Mouse (Mus musculus) kidney, adult 11 months (tissue): ENCODE data around the gene Tulp2.
"Not testable (repeated sequence)": the region's sequence is repeated elsewhere in the genome, so short reads cannot be mapped to it uniquely, and the experiment has no call there.

Experiments used
- DNase-seq: peaks from one replicate; pipeline ENCODE4 v3.0.0; 2022

Gene Tulp2

DNA sequence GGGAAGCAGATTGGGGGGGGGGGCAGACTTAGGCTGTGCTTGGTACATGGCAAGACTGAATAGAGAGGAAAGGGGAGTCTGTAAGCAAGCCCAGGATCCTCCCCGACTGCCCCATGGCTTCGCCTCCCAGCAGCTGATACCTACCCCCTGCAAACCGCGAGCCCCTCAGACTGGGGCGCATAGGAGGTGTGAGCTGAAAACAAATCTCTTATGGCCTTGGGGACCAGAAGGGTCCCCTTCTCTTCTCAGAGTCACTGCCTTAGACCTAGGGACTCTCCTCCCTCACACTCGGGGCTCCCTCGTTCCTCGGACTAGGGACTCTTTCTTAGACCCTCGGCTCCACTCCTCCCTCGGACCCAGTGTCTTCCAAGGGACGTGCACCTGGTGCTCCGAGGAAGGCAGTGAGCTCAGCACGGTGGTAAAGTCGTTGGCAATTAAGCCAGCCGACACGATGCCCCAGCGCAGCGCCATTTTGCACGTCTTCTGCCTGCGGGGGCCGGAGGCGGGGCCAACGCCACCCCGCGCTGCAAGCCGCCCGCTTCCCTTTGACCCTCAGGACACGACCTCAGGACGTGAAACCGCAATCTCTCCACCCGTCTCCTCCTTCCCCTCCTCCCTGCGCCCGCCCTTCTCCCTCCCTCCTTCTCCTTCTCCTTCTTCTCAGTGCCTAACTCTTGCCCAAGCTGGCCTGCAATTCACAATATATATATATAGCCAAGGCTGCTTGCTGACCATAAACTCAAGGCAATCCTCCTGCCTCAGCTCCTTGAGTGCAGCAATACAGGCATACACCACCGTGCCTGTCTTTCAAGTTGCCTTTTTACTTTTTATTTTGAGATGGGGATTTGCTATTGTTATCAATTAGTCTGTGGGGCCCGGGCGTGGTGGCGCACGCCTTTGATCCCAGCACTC is 6.9 kb downstream of the Tulp2 start, which contains the start of gene Dhdh:
Gene Dhdh, minus strand, starts transcription at position 513 of the 912 bp plus-strand sequence.
- DNase-seq = peak; percentile 67

- DNase-seq = no peak
Observed at GRCm38 (mm10) chr7:45489578-45489977, 7.9 kb downstream of the Tulp2 start.

DNA sequence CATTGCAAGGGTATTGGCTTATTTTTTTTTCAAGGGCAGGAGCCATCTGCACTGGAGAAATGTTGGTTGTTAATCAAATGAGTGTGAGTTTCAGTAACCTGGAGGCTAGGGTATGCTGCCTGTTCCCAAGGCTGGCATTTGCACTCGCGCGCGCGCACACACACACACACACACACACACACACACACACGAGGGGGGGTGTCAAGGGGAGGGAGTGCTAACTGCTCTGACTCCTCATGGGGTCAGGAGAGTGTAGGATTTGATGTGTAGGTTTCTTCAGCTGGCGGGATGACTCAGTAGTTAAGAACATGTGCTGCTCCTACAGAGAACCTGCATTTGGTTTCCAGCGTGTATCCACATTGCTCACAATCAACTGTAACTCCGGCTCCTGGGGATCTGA is 9.1 kb downstream of the Tulp2 start:
- no peak for DNase-seq

- peak; percentile 45 for DNase-seq
Observed at GRCm38 (mm10) chr7:45491264-45491663, 9.6 kb downstream of the Tulp2 start.

DNA sequence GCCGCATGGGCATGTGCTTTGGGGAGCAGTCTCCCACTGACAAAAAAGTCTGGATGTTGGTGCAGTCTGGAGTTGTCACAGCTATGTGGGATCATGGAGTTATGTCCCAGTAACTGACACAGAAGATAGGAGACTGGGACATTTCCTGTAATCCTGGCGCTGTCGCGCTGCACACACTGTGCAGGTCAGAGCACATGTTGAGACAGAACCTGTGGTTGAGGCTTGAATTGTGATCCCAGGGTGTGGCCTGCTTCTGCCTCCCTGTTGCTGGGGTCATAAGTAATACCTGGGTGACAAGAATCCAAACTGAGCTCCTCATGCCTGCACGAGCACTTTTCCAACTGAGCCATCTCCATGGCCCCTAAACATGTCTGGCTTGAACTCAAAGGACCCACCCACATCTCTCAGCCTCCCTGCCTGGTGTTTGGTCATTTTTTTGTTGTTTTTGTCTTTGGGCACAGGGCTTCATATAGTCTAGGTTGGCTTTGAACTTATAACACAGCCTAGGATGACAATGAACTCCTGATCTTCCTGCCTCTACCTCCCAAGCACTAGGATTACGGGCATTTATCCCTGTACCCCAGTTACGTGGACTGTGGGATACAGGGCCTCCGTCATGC is 10.7 kb downstream of the Tulp2 start:
- no peak for DNase-seq

GRCm38 (mm10) chr7:45492951-45493350 is 11.3 kb downstream of the Tulp2 start:
- no peak for DNase-seq

DNA sequence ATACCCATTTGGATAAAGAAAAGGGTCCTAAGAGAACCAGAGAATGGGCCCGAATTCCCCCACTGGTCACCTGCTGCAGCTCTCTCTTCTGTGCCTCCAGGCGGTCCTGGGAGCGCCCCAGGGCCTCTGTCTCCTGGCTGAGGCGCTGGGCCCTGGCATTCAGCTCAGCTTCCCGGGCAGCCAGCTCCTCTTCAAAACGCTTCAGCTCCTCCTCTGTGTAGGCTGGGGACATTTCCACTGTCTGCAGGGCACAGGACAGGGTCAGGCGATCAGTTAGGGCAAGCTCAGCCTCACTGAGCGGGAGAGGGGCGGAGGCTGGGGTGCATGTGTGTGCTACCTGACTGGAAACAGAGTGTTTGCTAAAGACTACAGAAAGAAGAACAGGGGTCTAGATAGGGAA is 12.9 kb downstream of the Tulp2 start:
- no peak for DNase-seq

DNA sequence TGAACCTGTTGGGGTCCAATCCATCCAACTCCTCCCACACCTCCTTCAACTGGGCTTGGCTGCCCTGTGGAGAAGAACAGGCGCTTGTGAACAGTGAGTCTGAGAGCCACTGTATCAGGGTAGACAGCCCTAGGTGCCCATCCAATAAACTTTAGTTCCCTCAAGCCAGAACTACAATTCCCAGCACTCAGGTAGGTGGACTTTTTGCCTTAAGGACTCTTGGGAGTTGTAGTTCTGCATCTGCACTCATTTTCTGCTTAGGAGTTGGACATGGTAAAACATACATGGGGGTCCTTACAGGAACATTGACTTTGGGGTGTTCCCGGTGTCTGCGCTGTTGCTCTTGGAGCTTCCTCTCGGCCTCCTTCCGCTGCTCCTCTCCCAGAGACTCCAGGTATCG is 16.8 kb downstream of the Tulp2 start:
- no peak for DNase-seq

GRCm38 (mm10) chr7:45507583-45507982 is 25.9 kb downstream of the Tulp2 start:
- DNase-seq = peak; percentile 42

GRCm38 (mm10) chr7:45508561-45508960 is 26.9 kb downstream of the Tulp2 start:
- DNase-seq = no peak

DNA sequence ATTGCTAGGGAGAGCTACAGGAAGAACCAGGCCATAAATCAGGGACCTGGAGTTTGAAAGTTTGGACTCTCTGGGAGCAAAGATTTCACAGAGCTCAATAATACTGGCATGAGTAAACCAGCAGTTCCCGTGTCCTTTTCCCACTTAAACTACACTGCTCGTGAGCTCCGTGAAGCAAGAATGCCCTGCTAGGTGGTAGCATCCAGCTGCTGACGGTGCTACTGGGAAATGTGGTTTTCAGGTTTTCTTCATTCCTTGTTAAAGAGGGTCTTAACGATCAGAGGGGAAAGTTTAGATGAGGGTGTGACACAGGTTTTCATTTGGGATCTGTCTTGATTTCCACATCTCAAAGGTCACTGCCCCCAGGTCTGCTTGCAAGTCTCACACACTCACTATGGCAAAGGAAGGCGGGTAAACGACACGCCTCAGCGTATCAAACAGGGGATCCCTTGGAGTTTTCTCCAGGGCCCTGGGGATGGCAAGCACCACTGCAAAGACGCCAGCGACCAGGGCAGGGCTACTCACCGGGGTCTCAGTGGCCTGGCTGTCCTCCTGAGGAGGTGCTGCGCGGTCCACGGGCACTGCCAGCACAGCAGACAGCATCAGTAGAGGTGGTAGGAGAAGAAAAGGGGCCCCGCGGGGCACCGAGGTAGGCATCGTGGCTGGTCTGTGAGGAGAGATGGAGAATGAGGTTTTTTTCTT is 27.7 kb downstream of the Tulp2 start:
- DNase-seq = no peak

GRCm38 (mm10) chr7:45509912-45510787 is 28.5 kb downstream of the Tulp2 start, which contains the start of gene Nucb1:
Gene Nucb1, minus strand, starts transcription at chr7:45510406.
- peak; percentile 94 for DNase-seq

DNA sequence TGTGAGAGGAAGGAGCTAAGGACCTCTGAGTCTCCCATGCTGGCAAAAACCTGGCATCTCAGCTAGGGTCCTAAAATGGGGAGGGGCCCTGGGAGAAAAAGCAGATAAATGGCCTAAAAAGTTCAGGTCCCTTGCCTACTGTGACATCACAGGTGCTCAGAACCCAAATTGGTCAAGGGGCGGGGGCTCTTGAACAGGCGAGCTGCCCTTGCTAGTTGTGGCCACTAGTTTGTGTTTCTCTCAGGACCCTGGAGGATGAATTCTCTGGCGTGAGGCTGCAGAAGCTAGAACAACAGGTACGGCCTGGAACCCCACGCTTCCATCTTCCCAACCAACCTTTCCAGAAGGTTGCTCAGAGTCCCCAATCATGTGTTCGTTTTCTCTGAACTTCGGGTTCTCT is 32.7 kb downstream of the Tulp2 start:
- DNase-seq = no peak

DNA sequence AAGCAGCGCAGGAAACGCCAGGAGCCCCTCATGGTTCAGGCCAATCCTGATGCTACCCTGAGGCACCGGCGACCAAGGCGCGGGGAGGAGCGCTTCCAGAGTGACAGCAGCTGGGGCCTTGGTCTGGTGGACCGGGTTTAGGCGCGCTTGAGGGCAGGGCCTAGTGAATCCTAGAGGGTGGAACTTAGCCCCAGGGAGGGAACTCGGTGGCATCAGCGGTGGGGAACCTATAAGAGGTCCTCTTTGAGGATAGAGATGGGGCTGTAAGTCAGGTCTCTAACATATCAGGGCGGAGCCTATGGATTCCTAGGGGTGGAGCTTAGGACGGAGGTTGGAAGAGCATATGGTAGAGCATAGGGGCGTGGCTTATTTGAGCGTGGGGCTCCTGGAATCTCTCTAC is 33.8 kb downstream of the Tulp2 start:
- DNase-seq = no peak

DNA sequence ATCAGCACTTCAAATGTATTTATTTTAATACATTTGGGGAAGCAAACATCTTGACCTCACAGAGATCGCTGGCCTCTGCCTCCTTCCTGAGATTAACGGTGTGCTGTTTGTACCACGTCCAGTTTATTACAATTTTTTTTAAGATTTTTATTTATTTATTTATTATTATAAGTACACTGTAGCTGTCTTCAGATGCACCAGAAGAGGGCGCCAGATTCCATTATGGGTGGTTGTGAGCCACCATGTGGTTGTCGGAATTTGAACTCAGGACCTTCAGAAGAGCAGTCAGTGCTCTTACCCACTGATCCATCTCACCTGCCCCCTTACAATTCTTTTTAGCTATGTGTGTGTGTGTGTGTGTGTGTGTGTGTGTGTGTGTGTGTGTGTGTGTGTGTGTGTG is 35.2 kb downstream of the Tulp2 start:
- not testable (repeated sequence) for DNase-seq

DNA sequence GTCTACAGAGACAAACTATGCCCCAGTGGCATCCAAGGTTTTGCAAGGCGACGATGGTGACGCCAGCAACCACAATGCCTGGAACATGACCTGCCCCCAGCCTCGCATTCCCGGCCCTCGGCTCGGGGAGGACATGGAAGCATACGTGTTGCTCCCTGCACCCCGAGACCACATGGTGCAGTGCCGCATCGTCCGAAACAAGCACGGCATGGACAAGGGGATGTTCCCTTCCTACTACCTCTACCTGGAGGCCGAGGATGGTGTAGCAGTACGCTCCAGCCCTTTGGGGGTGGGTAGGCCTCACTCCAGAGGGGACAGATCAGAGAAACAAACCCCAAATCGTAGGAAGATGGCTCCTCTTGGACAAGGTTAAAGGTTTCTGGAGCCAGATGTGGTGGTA is 36.9 kb downstream of the Tulp2 start:
- DNase-seq = no peak

DNA sequence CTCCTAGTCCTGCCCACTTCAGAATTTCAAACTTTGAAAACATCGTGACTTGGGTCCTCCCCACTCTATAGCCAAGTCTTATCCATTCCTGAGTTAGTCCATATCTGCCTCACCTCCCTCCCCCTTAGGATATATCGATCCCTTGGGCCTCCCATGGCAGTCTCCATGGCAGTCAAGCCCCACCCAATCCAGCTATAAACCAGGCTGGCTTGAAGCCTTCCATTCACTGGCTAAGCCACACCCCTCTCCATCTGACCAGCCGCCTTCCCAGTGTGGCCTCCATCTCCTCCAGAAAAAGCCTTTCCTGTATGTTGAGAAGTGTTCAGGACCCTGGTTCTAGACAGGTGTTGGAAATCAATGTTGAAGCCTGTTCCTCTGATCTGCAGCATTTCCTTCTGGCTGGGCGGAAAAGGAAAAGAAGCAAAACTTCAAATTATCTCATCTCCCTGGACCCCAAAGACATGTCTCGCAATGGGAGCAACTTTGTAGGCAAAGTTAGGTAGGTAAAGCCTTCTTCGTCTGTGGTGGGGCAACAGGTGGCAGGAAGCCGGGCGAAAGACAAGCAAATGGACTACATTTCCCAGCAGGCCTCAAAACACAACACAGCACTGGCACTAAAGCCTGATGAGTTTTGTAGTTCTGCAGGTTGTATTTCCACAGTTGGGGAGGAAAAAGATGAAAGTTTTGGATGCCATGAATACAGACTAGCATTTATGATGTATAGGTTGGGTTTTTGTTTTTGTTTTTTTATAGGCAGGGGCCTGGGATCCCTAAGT is 37.9 kb downstream of the Tulp2 start:
- no peak for DNase-seq

GRCm38 (mm10) chr7:45520605-45521004 is 38.9 kb downstream of the Tulp2 start:
- no peak for DNase-seq

- peak; percentile 89 for DNase-seq
Observed at GRCm38 (mm10) chr7:45521728-45522184, 40.1 kb downstream of the Tulp2 start.

GRCm38 (mm10) chr7:45522194-45522752 is 40.6 kb downstream of the Tulp2 start:
- DNase-seq = no peak
